Mouse (Mus musculus) heart, embryonic 15.5 days (tissue): Measurements from ENCODE around the gene Pitx1. TPM values are rescaled to one million over a fixed set of nuclear protein-coding genes. Genes with fewer than 3 reads are reported as not detected.
A peak's percentile ranks its signal among the peaks of the same experiment; 100 is the strongest.

Source experiments
- ATAC-seq: fragments of 200-750 bp; cut with Nextera tagmentation; replicated peaks from 2 replicates; pipeline ENCODE4 v1.8.0; 2017; ENCODE audit warnings: low read depth, moderate TSS enrichment; ENCODE audit not compliant: insufficient number of reproducible peaks, insufficient read depth, low FRiP score
- H3K27ac ChIP-seq: fragments of 300-500 bp; sonication (generic); 2 replicates; pipeline ENCODE4 v1.5.1; 2015; ENCODE audit warnings: mild to moderate bottlenecking, inconsistent platforms
- H3K27me3 ChIP-seq: fragments of 300-500 bp; sonication (generic); 2 replicates; pipeline ENCODE4 v1.6.1; 2015; ENCODE audit warnings: inconsistent platforms
- H3K36me3 ChIP-seq: fragments of 300-500 bp; sonication (generic); 2 replicates; pipeline ENCODE4 v1.6.1; 2015; ENCODE audit warnings: mild to moderate bottlenecking, inconsistent platforms
- H3K4me1 ChIP-seq: fragments of 300-500 bp; sonication (generic); replicated peaks from 2 replicates; pipeline ENCODE4 v1.6.1; 2015; ENCODE audit warnings: inconsistent platforms
- H3K4me2 ChIP-seq: fragments of 300-500 bp; sonication (generic); 2 replicates; pipeline ENCODE4 v1.6.1; 2015; ENCODE audit warnings: inconsistent platforms, mild to moderate bottlenecking, moderate library complexity
- H3K4me3 ChIP-seq: fragments of 300-500 bp; sonication (generic); 2 replicates; pipeline ENCODE4 v1.5.1; 2015; ENCODE audit warnings: mild to moderate bottlenecking, inconsistent platforms
- H3K9ac ChIP-seq: fragments of 300-500 bp; sonication (generic); 2 replicates; pipeline ENCODE4 v1.6.1; 2015; ENCODE audit warnings: mild to moderate bottlenecking, inconsistent platforms
- H3K9me3 ChIP-seq: fragments of 300-500 bp; sonication (generic); replicated peaks from 2 replicates; pipeline ENCODE4 v1.6.1; 2016; ENCODE audit warnings: inconsistent platforms
- WGBS: fragments of 180-500 bp; shearing (Covaris S2); methylation state at CpG from one replicate; pipeline ENCODE4 v1.1.7; 2015; ENCODE audit warnings: mixed read lengths; 5-methylcytosine and 5-hydroxymethylcytosine counted together
- polyA plus RNA-seq: library from polyadenylated mRNA; unstranded; fragments of >200 nt; fragmentation: Nextera tagmentation; extraction: Ambion mirVana; gene quantifications from 2 replicates; pipeline ENCODE4 v1.2.1, GENCODE M21; 2015

The Pitx1 gene
- polyA plus RNA-seq: 0.05 and 0.46 TPM in 2 replicates

GRCm38 (mm10) chr13:55836142-55836625 is at the start of gene Pitx1:
Pitx1 (minus strand) TSS chr13:55836192.
- Histone ChIP-seq H3K9ac (no peak within 1 kb of the TSS), H3K4me1 (peaks cover 14% of the 10 kb centered on the region), H3K27me3 (peaks cover 100% of the 10 kb centered on the region), H3K9me3 (no peaks in the 10 kb centered on the region; the same call in 1 of the 2 replicates), H3K4me2 (no peak within 1 kb of the TSS), H3K27ac (no peak within 1 kb of the TSS), H3K4me3 (peak within 1 kb of the TSS; percentile 16), H3K36me3 (no peaks in the 10 kb centered on the region)
- no peak for ATAC-seq
- WGBS: 2% methylated on average over 35 of the region's 36 CpGs

DNA sequence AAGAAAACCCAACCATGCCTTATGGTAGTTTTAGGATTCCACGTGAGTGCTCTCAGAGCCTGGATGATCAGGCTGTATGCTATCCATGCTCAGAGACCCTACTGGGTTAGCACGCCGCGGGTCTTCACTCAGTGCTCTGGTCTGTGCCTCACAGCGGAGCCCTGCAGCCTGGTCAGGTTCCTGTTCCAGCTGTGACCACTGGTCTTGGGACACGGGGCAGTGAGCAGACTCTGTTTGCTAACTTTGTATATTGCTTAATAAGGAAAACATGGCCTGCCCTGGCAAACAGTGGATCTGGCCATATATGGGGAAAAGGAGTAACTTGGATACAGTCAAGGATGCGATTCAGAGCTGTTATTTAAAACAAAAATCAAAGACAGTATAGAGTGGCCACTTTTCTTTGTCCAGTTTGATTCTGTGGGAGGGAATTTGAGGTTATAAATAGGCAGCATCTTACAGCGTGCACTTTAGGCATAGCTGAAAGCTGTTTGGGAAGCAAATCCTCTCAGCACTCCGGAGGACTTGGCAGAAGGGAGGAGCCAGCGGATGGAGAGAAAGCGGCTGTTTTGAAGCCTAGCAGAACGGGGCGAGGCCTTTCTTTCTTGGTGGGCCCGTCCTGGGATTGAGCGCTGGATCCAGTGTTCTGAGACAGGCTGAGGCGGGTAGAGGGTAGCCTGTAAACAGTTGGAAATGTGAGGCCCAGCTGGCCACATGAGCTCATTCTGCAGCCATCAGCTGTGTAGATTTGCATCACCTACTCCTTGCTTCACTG is 45.6 kb upstream of the Pitx1 start:
- no peaks in the 10 kb centered on the region for H3K27me3 ChIP-seq
- no peaks in the 10 kb centered on the region for H3K9me3 ChIP-seq
- ATAC-seq: no peak
- WGBS: 41% methylated on average over 16 of the region's 16 CpGs
- H3K4me1 ChIP-seq: peaks cover 5% of the 10 kb centered on the region
- no peak overlapping the region for H3K4me2 ChIP-seq
- no peak overlapping the region for H3K4me3 ChIP-seq
- no peaks in the 10 kb centered on the region for H3K36me3 ChIP-seq
- H3K9ac ChIP-seq: no peak overlapping the region
- 0 out of 2 replicates have a peak overlapping the region, but pooled peaks have one; percentile 7 for H3K27ac ChIP-seq

DNA sequence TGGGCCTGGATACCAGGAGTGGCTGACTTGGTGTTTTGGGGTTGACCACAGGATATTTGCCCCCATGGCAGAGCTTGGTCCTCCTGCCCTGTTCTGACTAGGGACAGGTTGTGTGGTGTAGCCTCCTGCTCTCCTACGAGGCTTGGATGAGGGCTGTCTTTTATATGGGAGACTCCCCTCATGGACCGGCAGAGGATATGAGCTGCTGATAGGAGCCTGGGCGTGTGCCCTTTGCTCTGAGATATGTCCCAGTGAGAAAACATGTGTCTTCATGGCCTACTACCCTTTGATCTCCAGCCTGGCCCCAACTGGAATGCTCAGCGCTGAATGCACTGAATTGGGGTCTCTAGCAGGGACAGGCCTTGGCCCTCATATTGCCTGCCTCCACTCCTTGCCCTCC is 42.4 kb upstream of the Pitx1 start:
- no peaks in the 10 kb centered on the region for H3K36me3 ChIP-seq
- H3K27ac ChIP-seq: no peak overlapping the region
- no peak overlapping the region for H3K4me3 ChIP-seq
- ATAC-seq: no peak
- H3K9ac ChIP-seq: no peak overlapping the region
- no peaks in the 10 kb centered on the region for H3K27me3 ChIP-seq
- peaks cover 5% of the 10 kb centered on the region for H3K4me1 ChIP-seq
- no peaks in the 10 kb centered on the region for H3K9me3 ChIP-seq
- no peak overlapping the region for H3K4me2 ChIP-seq
- WGBS: 62% methylated on average over 4 of the region's 4 CpGs

- no peaks in the 10 kb centered on the region for H3K27me3 ChIP-seq
- no peak for ATAC-seq
- no peak overlapping the region for H3K27ac ChIP-seq
- peaks cover 6% of the 10 kb centered on the region; the same call in 1 of the 2 replicates for H3K4me1 ChIP-seq
- no peaks in the 10 kb centered on the region for H3K9me3 ChIP-seq
- no peaks in the 10 kb centered on the region for H3K36me3 ChIP-seq
- 74% methylated on average over 7 of the region's 7 CpGs for WGBS
- H3K4me2 ChIP-seq: no peak overlapping the region
- H3K4me3 ChIP-seq: no peak overlapping the region
- no peak overlapping the region for H3K9ac ChIP-seq
These were observed 35.4 kb upstream of the Pitx1 start for GRCm38 (mm10) chr13:55871410-55871809.

- Histone ChIP-seq H3K4me1 (peaks cover 6% of the 10 kb centered on the region; the same call in 1 of the 2 replicates), H3K4me2 (no peak overlapping the region), H3K9ac (no peak overlapping the region), H3K27ac (no peak overlapping the region), H3K9me3 (no peaks in the 10 kb centered on the region), H3K36me3 (no peaks in the 10 kb centered on the region), H3K27me3 (no peaks in the 10 kb centered on the region), H3K4me3 (no peak overlapping the region)
- no peak for ATAC-seq
- WGBS: 86% methylated on average over 1 of the region's 1 CpGs
These were observed 34.0 kb upstream of the Pitx1 start for GRCm38 (mm10) chr13:55870001-55870400.

DNA sequence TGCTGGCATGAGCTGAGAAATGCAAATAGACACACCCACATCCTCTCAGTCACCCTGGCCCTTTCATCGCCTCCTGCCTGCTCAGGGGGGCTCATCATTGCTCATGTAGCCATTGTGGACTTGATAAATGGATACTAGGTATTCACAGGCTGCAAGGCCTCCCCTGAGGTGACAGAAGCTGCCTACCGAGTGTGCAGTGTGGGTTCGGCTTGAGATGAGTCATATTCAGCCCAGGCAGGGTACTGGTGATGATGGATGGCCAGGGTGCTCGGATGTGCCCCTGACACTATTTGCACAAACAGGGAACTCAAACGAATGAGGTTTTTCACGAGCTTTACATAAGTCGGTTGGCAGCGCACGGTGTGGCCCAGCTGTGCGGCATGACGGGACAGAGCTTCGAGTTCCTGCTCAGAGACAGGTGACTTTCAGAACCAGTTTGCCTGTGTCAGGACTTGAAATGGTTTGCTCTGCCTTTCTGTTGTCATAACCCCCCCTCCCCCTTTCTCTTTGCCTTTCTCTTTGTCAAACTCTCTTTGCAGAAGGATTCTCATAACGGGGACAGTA is 31.6 kb upstream of the Pitx1 start:
- no peak overlapping the region for H3K4me3 ChIP-seq
- H3K27ac ChIP-seq: no peak overlapping the region
- no peak overlapping the region for H3K4me2 ChIP-seq
- no peaks in the 10 kb centered on the region for H3K36me3 ChIP-seq
- H3K27me3 ChIP-seq: no peaks in the 10 kb centered on the region
- H3K9me3 ChIP-seq: no peaks in the 10 kb centered on the region
- H3K4me1 ChIP-seq: peaks cover 6% of the 10 kb centered on the region; the same call in 1 of the 2 replicates
- WGBS: 56% methylated on average over 13 of the region's 13 CpGs
- no peak for ATAC-seq
- no peak overlapping the region for H3K9ac ChIP-seq

GRCm38 (mm10) chr13:55860483-55860882 is 24.5 kb upstream of the Pitx1 start:
- Histone ChIP-seq H3K9me3 (no peaks in the 10 kb centered on the region), H3K27me3 (peaks cover 19% of the 10 kb centered on the region)
- 75% methylated on average over 10 of the region's 10 CpGs for WGBS

GRCm38 (mm10) chr13:55858463-55858862 is 22.5 kb upstream of the Pitx1 start:
- Histone ChIP-seq H3K9ac (no peak overlapping the region), H3K27ac (no peak overlapping the region), H3K4me1 (no peaks in the 10 kb centered on the region), H3K36me3 (no peaks in the 10 kb centered on the region), H3K27me3 (peaks cover 24% of the 10 kb centered on the region), H3K4me3 (no peak overlapping the region), H3K4me2 (no peak overlapping the region), H3K9me3 (no peaks in the 10 kb centered on the region)
- WGBS: 89% methylated on average over 5 of the region's 5 CpGs
- ATAC-seq: no peak

More at GRCm38 (mm10) chr13:55860483-55860882, 24.5 kb upstream of the Pitx1 start:
- no peak overlapping the region for H3K9ac ChIP-seq
- no peaks in the 10 kb centered on the region for H3K4me1 ChIP-seq
- H3K27ac ChIP-seq: no peak overlapping the region
- no peaks in the 10 kb centered on the region for H3K36me3 ChIP-seq
- no peak overlapping the region for H3K4me3 ChIP-seq
- no peak overlapping the region for H3K4me2 ChIP-seq
- ATAC-seq: no peak

- Histone ChIP-seq H3K36me3 (no peaks in the 10 kb centered on the region), H3K4me2 (no peak overlapping the region), H3K27ac (no peak overlapping the region), H3K9me3 (no peaks in the 10 kb centered on the region), H3K27me3 (peaks cover 24% of the 10 kb centered on the region), H3K4me1 (no peaks in the 10 kb centered on the region), H3K4me3 (no peak overlapping the region), H3K9ac (no peak overlapping the region)
- WGBS: 54% methylated on average over 7 of the region's 7 CpGs
- ATAC-seq: 0 out of 2 replicates have a peak, but pooled peaks have one; percentile 22
These were observed 19.8 kb upstream of the Pitx1 start for GRCm38 (mm10) chr13:55855793-55856192.

DNA sequence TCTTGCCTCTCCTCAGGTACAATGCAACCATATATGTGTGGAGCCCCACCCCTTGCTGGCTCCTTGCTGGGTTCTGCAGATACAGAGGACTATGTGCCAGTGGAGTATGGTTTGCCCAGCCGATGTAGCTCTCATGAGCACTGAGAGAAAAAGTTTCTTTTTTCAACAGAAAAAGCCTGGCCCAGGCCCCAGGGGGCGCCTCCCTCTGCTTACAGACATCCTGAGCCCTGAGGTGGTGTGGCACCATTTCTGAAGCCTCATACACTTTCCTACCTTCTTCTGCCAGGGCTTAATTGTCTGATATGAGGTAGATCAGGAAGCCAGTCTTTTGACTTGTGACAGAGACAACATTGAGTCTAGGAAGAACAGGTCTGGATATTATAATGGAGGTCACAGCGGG is 16.2 kb upstream of the Pitx1 start:
- no peak overlapping the region for H3K4me3 ChIP-seq
- H3K36me3 ChIP-seq: no peaks in the 10 kb centered on the region
- no peak for ATAC-seq
- WGBS: 66% methylated on average over 3 of the region's 3 CpGs
- H3K4me2 ChIP-seq: no peak overlapping the region
- H3K4me1 ChIP-seq: peaks cover 9% of the 10 kb centered on the region
- no peak overlapping the region for H3K27ac ChIP-seq
- H3K27me3 ChIP-seq: peaks cover 36% of the 10 kb centered on the region
- H3K9me3 ChIP-seq: no peaks in the 10 kb centered on the region
- no peak overlapping the region for H3K9ac ChIP-seq

DNA sequence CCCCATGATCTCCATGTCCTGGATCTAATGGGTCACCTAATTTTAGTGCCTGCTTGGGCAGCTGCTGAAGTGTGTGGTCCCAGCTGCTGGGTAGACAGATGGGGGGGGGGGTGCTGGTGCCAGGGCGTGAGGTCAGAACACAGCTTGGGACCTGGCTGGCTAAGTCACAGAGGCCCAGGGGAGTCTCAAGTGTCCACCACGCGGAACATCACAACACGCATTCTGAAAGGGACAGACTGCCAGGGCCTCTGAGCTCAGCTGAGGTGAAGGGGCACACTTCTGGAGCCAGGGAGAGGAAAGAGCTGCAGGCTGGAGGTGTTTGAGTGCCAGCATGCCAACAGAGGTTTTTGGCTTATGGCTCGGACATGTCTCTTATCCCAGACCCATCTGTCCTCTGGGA is 14.7 kb upstream of the Pitx1 start:
- no peak for ATAC-seq
- Histone ChIP-seq H3K9me3 (no peaks in the 10 kb centered on the region), H3K9ac (no peak overlapping the region), H3K4me3 (no peak overlapping the region), H3K36me3 (no peaks in the 10 kb centered on the region), H3K4me2 (no peak overlapping the region), H3K4me1 (peaks cover 10% of the 10 kb centered on the region), H3K27ac (no peak overlapping the region), H3K27me3 (peaks cover 39% of the 10 kb centered on the region)
- 63% methylated on average over 5 of the region's 5 CpGs for WGBS
